Mouse (Mus musculus) limb, embryonic 13.5 days (tissue): ENCODE data around the gene C730034F03Rik. TPM values are rescaled to one million over a fixed set of nuclear protein-coding genes. Genes with fewer than 3 reads are reported as not detected.

ENCODE experiments used
- ATAC-seq: fragments of 200-750 bp; cut with Nextera tagmentation; 2 replicates; pipeline ENCODE4 v1.8.0; 2017; ENCODE audit warnings: low read depth, moderate number of reproducible peaks, moderate TSS enrichment; ENCODE audit not compliant: low FRiP score
- H3K27ac ChIP-seq: fragments of 300-500 bp; sonication (generic); 2 replicates; pipeline ENCODE4 v1.5.1; 2015; ENCODE audit warnings: inconsistent platforms, mild to moderate bottlenecking, moderate library complexity
- H3K27me3 ChIP-seq: fragments of 300-500 bp; sonication (generic); 2 replicates; pipeline ENCODE4 v1.6.1; 2015; ENCODE audit warnings: mild to moderate bottlenecking, inconsistent platforms
- H3K36me3 ChIP-seq: fragments of 300-500 bp; sonication (generic); 2 replicates; pipeline ENCODE4 v1.6.1; 2015; ENCODE audit warnings: inconsistent platforms, mild to moderate bottlenecking, moderate library complexity
- H3K4me1 ChIP-seq: fragments of 300-500 bp; sonication (generic); 2 replicates; pipeline ENCODE4 v1.6.1; 2015; ENCODE audit warnings: inconsistent platforms
- H3K4me2 ChIP-seq: fragments of 300-500 bp; sonication (generic); replicated peaks from 2 replicates; pipeline ENCODE4 v1.6.1; 2015; ENCODE audit warnings: inconsistent platforms, mild to moderate bottlenecking, moderate library complexity
- H3K4me3 ChIP-seq: fragments of 300-500 bp; sonication (generic); 2 replicates; pipeline ENCODE4 v1.5.1; 2015; ENCODE audit warnings: moderate library complexity, mild to moderate bottlenecking, inconsistent platforms
- H3K9ac ChIP-seq: fragments of 300-500 bp; sonication (generic); 2 replicates; pipeline ENCODE4 v1.6.1; 2015; ENCODE audit warnings: mild to moderate bottlenecking, inconsistent platforms
- H3K9me3 ChIP-seq: fragments of 300-500 bp; sonication (generic); 2 replicates; pipeline ENCODE4 v1.6.1; 2016; ENCODE audit warnings: inconsistent platforms
- WGBS: fragments of 180-500 bp; shearing (Covaris S2); methylation state at CpG from one replicate; pipeline ENCODE4 v1.1.7; 2015; 5-methylcytosine and 5-hydroxymethylcytosine counted together
- polyA plus RNA-seq: library from polyadenylated mRNA; unstranded; fragments of >200 nt; fragmentation: Nextera tagmentation; extraction: Ambion mirVana; gene quantifications from 2 replicates; pipeline ENCODE4 v1.2.1, GENCODE M21; 2015

C730034F03Rik gene
- polyA plus RNA-seq, result 3.5 and 3.7 TPM in 2 replicates

- H3K9ac ChIP-seq, result peak within 1 kb of the TSS; percentile 75
- H3K4me3 ChIP-seq, result peak within 1 kb of the TSS; percentile 77
- peak within 1 kb of the TSS; percentile 93 for H3K27ac ChIP-seq
- H3K4me2 ChIP-seq, result peak within 1 kb of the TSS; percentile 91
- ATAC-seq, result peak; percentile 92
- no peaks in the 10 kb centered on the region for H3K27me3 ChIP-seq
- no peaks in the 10 kb centered on the region for H3K9me3 ChIP-seq
- H3K4me1 ChIP-seq, result peaks cover 22% of the 10 kb centered on the region
- H3K36me3 ChIP-seq, result peaks cover 26% of the 10 kb centered on the region
- under 1% methylated on average over 70 of the region's 70 CpGs for WGBS
Measured at GRCm38 (mm10) chr15:89429352-89430221, at the start of gene C730034F03Rik, which contains the start of the genes Gm44502 and Chkb. Gene C730034F03Rik (plus strand): TSS chr15:89429589. Gene Gm44502 (minus strand): TSS chr15:89429696. Gene Chkb (minus strand): TSS chr15:89429908.

DNA sequence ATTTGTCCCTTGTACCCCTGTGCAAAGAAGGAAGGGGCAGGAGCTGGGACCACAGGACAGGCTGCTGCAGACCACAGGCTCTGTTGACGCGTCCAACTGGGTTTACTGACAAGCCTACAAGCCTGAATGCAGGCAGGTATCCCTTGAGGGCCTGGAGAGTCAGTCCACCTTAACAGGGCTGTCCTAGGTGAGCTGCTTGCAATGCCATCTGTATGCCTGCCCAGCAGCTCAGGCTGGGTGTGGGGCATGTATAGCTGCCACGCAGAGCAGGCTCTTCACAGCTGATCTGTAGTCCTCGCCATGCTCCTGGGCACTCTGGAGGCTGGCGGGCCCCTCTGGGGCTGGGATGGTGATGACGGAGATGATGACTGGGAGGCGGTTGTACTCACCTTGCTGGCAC is 44.8 kb upstream of the C730034F03Rik start, which contains the start of gene Klhdc7b:
TSS of gene Klhdc7b (plus strand) at position 301 of the 400 bp plus-strand sequence.
- WGBS, result 87% methylated on average over 7 of the region's 7 CpGs

DNA sequence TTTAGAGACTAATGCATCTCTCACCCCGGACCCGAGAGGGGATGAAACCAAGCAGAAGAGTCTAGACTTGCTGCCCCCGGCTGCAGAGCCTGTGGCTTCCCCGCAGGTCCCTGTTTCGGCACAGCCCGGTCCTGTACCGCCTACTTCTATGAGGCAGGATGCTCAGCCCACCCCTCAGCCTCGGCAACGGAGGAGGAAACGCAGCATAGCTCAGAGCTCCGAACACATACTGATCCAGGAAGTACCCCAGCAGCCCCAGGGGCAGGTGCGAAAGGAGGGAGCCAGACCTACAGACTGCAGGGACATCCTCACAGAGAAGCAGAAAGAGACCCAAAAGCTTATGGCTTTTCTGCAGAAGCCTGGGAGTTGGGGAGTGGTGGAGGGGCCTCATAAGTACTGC is 42.3 kb upstream of the C730034F03Rik start:
- H3K4me2 ChIP-seq, result no peak overlapping the region
- no peak overlapping the region for H3K9ac ChIP-seq
- no peaks in the 10 kb centered on the region for H3K9me3 ChIP-seq
- no peak overlapping the region for H3K4me3 ChIP-seq
- H3K27me3 ChIP-seq, result peaks cover 39% of the 10 kb centered on the region
- H3K4me1 ChIP-seq, result no peaks in the 10 kb centered on the region
- no peak for ATAC-seq
- no peaks in the 10 kb centered on the region for H3K36me3 ChIP-seq
- H3K27ac ChIP-seq, result no peak overlapping the region
- 47% methylated on average over 12 of the region's 12 CpGs for WGBS

More for the DNA sequence above, 44.8 kb upstream of the C730034F03Rik start, which contains the start of gene Klhdc7b:
- Histone ChIP-seq H3K4me2 (no peak within 1 kb of the TSS), H3K4me1 (no peaks in the 10 kb centered on the region), H3K36me3 (no peaks in the 10 kb centered on the region), H3K9ac (no peak within 1 kb of the TSS), H3K27ac (no peak within 1 kb of the TSS), H3K9me3 (no peaks in the 10 kb centered on the region), H3K4me3 (no peak within 1 kb of the TSS), H3K27me3 (peaks cover 61% of the 10 kb centered on the region)
- ATAC-seq, result no peak

DNA sequence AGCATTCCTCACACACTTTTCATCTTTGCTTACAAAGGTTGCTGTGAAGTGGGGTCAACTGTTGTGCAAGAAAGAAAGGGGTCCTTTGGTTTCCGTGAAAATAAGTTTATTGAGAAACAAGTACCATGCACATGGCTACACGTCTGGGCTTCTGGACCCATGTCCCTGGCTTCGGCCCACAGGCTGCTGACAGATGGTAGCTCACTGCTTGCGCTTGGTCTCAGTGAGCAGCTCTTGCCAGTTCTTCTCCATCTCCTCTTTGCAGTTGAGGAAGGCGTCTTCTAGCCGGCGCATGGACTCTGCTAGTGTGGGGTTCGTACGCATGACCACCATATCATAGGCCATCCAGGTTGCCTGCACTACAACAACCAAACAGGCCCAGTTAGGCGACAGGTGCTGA is 39.3 kb upstream of the C730034F03Rik start:
- Histone ChIP-seq H3K27ac (no peak overlapping the region), H3K27me3 (peaks cover 20% of the 10 kb centered on the region), H3K4me1 (no peaks in the 10 kb centered on the region), H3K9ac (no peak overlapping the region), H3K36me3 (no peaks in the 10 kb centered on the region), H3K4me2 (no peak overlapping the region), H3K4me3 (no peak overlapping the region), H3K9me3 (no peaks in the 10 kb centered on the region)
- WGBS, result 89% methylated on average over 10 of the region's 10 CpGs
- no peak for ATAC-seq

- Histone ChIP-seq H3K4me2 (no peak overlapping the region), H3K27ac (no peak overlapping the region), H3K4me3 (no peak overlapping the region), H3K9ac (no peak overlapping the region), H3K36me3 (no peaks in the 10 kb centered on the region), H3K27me3 (no peaks in the 10 kb centered on the region), H3K4me1 (no peaks in the 10 kb centered on the region), H3K9me3 (no peaks in the 10 kb centered on the region)
- 90% methylated on average over 4 of the region's 4 CpGs for WGBS
- ATAC-seq, result no peak
Measured at GRCm38 (mm10) chr15:89396883-89397282, 32.5 kb upstream of the C730034F03Rik start.

- Histone ChIP-seq H3K4me1 (no peaks in the 10 kb centered on the region), H3K9ac (no peak overlapping the region), H3K9me3 (no peaks in the 10 kb centered on the region), H3K4me3 (no peak overlapping the region), H3K27me3 (no peaks in the 10 kb centered on the region), H3K36me3 (no peaks in the 10 kb centered on the region), H3K4me2 (no peak overlapping the region), H3K27ac (no peak overlapping the region)
- WGBS, result 72% methylated on average over 2 of the region's 2 CpGs
- ATAC-seq, result no peak
Measured at GRCm38 (mm10) chr15:89398146-89398545, 31.2 kb upstream of the C730034F03Rik start.

DNA sequence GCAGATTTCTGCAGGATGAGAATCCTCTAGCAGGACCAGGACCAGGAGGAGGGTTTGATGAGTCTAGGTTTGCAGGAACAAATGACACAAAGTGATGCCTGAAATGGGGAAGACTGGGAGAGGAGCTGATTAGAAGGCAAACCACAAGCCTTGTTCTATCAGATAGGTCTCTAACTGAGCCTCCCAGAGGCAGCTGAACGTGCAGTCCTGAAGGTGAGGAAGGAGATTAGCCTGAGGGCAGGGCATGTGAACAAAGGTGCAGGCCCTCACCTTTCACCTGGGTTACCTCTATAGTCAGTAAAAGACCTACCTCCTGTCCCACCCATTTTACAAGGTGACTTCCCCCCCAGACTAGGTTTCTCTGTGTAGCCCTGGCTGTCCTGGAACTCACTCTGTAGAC is 29.7 kb upstream of the C730034F03Rik start:
- no peak for ATAC-seq
- no peaks in the 10 kb centered on the region for H3K36me3 ChIP-seq
- no peak overlapping the region for H3K9ac ChIP-seq
- H3K4me1 ChIP-seq, result no peaks in the 10 kb centered on the region
- H3K4me2 ChIP-seq, result no peak overlapping the region
- no peaks in the 10 kb centered on the region for H3K27me3 ChIP-seq
- no peaks in the 10 kb centered on the region for H3K9me3 ChIP-seq
- 62% methylated on average over 1 of the region's 1 CpGs for WGBS
- no peak overlapping the region for H3K4me3 ChIP-seq
- H3K27ac ChIP-seq, result no peak overlapping the region

GRCm38 (mm10) chr15:89402471-89402870 is 26.9 kb upstream of the C730034F03Rik start:
- Histone ChIP-seq H3K4me1 (no peaks in the 10 kb centered on the region), H3K27ac (no peak overlapping the region), H3K36me3 (no peaks in the 10 kb centered on the region), H3K9ac (no peak overlapping the region), H3K4me2 (no peak overlapping the region), H3K9me3 (peaks cover 9% of the 10 kb centered on the region; the same call in 1 of the 2 replicates), H3K27me3 (no peaks in the 10 kb centered on the region), H3K4me3 (no peak overlapping the region)
- 73% methylated on average over 1 of the region's 1 CpGs for WGBS
- no peak for ATAC-seq

GRCm38 (mm10) chr15:89404831-89405623 is 24.4 kb upstream of the C730034F03Rik start:
- Histone ChIP-seq H3K4me2 (no peak overlapping the region), H3K27me3 (no peaks in the 10 kb centered on the region), H3K27ac (no peak overlapping the region), H3K9ac (no peak overlapping the region), H3K4me3 (no peak overlapping the region), H3K4me1 (no peaks in the 10 kb centered on the region), H3K9me3 (peaks cover 15% of the 10 kb centered on the region; the same call in 1 of the 2 replicates), H3K36me3 (no peaks in the 10 kb centered on the region)
- no peak for ATAC-seq
- WGBS, result 78% methylated on average over 10 of the region's 10 CpGs

GRCm38 (mm10) chr15:89406691-89407090 is 22.7 kb upstream of the C730034F03Rik start:
- Histone ChIP-seq H3K36me3 (no peaks in the 10 kb centered on the region), H3K4me1 (no peaks in the 10 kb centered on the region), H3K9ac (no peak overlapping the region), H3K4me2 (no peak overlapping the region), H3K4me3 (no peak overlapping the region), H3K27me3 (no peaks in the 10 kb centered on the region), H3K27ac (no peak overlapping the region), H3K9me3 (peaks cover 15% of the 10 kb centered on the region; the same call in 1 of the 2 replicates)
- no peak for ATAC-seq

GRCm38 (mm10) chr15:89410118-89410517 is 19.3 kb upstream of the C730034F03Rik start, which contains the start of gene Syce3:
Gene Syce3 (minus strand): TSS chr15:89410503.
- Histone ChIP-seq H3K9me3 (peaks cover 15% of the 10 kb centered on the region; the same call in 1 of the 2 replicates), H3K27me3 (no peaks in the 10 kb centered on the region), H3K36me3 (no peaks in the 10 kb centered on the region), H3K4me1 (no peaks in the 10 kb centered on the region), H3K4me3 (no peak within 1 kb of the TSS), H3K4me2 (no peak within 1 kb of the TSS), H3K9ac (no peak within 1 kb of the TSS), H3K27ac (no peak within 1 kb of the TSS)
- 82% methylated on average over 20 of the region's 24 CpGs for WGBS
- ATAC-seq, result no peak

- no peak overlapping the region for H3K4me2 ChIP-seq
Measured at GRCm38 (mm10) chr15:89415282-89415681, 14.1 kb upstream of the C730034F03Rik start.

More at GRCm38 (mm10) chr15:89415282-89415681, 14.1 kb upstream of the C730034F03Rik start:
- no peaks in the 10 kb centered on the region for H3K4me1 ChIP-seq
- no peak overlapping the region for H3K4me3 ChIP-seq
- no peaks in the 10 kb centered on the region for H3K9me3 ChIP-seq
- 89% methylated on average over 8 of the region's 8 CpGs for whole genome bisulfite sequencing
- H3K27ac ChIP-seq, result no peak overlapping the region
- ATAC-seq, result no peak
- no peaks in the 10 kb centered on the region for H3K27me3 ChIP-seq
- H3K9ac ChIP-seq, result no peak overlapping the region
- peaks cover 18% of the 10 kb centered on the region for H3K36me3 ChIP-seq
